Mouse (Mus musculus): ENCODE measurements around the gene Acp2. TPM values are rescaled to one million over a fixed set of nuclear protein-coding genes. Genes with fewer than 3 reads are reported as not detected.
"Not testable (repeated sequence)": the region's sequence is repeated elsewhere in the genome, so short reads cannot be mapped to it uniquely, and the experiment has no call there.

The Acp2 gene
- polyA plus RNA-seq, 1 experiment from 2014 or later, result 26.5 TPM

GRCm38 (mm10) chr2:91237511-91238080 lies 34.9 kb downstream of the Acp2 start:
- Histone ChIP-seq H3K27ac (ENCODE audit: low read length) (peak overlapping the region; percentile 91), H3K4me3 (ENCODE audit: low read depth, low read length) (peak overlapping the region; percentile 55), H3K4me2 (replicated peaks; ENCODE audit: low read depth, low read length) (peak overlapping the region; percentile 62)
- not testable (repeated sequence) for ATAC-seq (ENCODE audit: insufficient number of reproducible peaks, insufficient read depth, low FRiP score, low read depth); H3K4me1 ChIP-seq (ENCODE audit: control insufficient read depth, insufficient read depth, low read length); H3K27me3 ChIP-seq (ENCODE audit: control insufficient read depth, insufficient read depth, low read length); H3K9ac ChIP-seq (replicated peaks; ENCODE audit: low read depth, low read length); H3K9me3 ChIP-seq (ENCODE audit: control insufficient read depth, low read depth, low read length); H3K36me3 ChIP-seq (ENCODE audit: control insufficient read depth, insufficient read depth, low read length)
- 12% methylated on average over 4 of the region's 4 CpGs for WGBS

- H3K4me1 ChIP-seq (ENCODE audit: control insufficient read depth, insufficient read depth, low read length), result no peaks in the 10 kb centered on the region
- ATAC-seq (ENCODE audit: insufficient number of reproducible peaks, insufficient read depth, low FRiP score, low read depth), result no peak
- no peak overlapping the region for H3K27ac ChIP-seq (ENCODE audit: low read length)
- no peak overlapping the region for H3K4me3 ChIP-seq (ENCODE audit: low read depth, low read length)
- H3K9me3 ChIP-seq (ENCODE audit: control insufficient read depth, low read depth, low read length), result no peaks in the 10 kb centered on the region
- no peaks in the 10 kb centered on the region for H3K27me3 ChIP-seq (ENCODE audit: control insufficient read depth, insufficient read depth, low read length)
- H3K9ac ChIP-seq (replicated peaks; ENCODE audit: low read depth, low read length), result no peak overlapping the region
- H3K36me3 ChIP-seq (ENCODE audit: control insufficient read depth, insufficient read depth, low read length), result no peaks in the 10 kb centered on the region
- no peak overlapping the region for H3K4me2 ChIP-seq (replicated peaks; ENCODE audit: low read depth, low read length)
- WGBS, result 60% methylated on average over 5 of the region's 5 CpGs
Measured at GRCm38 (mm10) chr2:91242547-91242946, 39.9 kb downstream of the Acp2 start.

- Histone ChIP-seq H3K27ac (ENCODE audit: low read length) (no peak overlapping the region), H3K9me3 (ENCODE audit: control insufficient read depth, low read depth, low read length) (no peaks in the 10 kb centered on the region), H3K4me1 (ENCODE audit: control insufficient read depth, insufficient read depth, low read length) (no peaks in the 10 kb centered on the region), H3K27me3 (ENCODE audit: control insufficient read depth, insufficient read depth, low read length) (no peaks in the 10 kb centered on the region), H3K9ac (replicated peaks; ENCODE audit: low read depth, low read length) (no peak overlapping the region), H3K36me3 (ENCODE audit: control insufficient read depth, insufficient read depth, low read length) (no peaks in the 10 kb centered on the region), H3K4me2 (replicated peaks; ENCODE audit: low read depth, low read length) (no peak overlapping the region), H3K4me3 (ENCODE audit: low read depth, low read length) (no peak overlapping the region)
- 60% methylated on average over 3 of the region's 3 CpGs for WGBS
- no peak for ATAC-seq (ENCODE audit: insufficient number of reproducible peaks, insufficient read depth, low FRiP score, low read depth)
Measured at GRCm38 (mm10) chr2:91243416-91243815, 40.7 kb downstream of the Acp2 start.

GRCm38 (mm10) chr2:91244557-91245228 lies 42.0 kb downstream of the Acp2 start:
- Histone ChIP-seq H3K4me3 (ENCODE audit: low read depth, low read length) (no peak overlapping the region), H3K36me3 (ENCODE audit: control insufficient read depth, insufficient read depth, low read length) (no peaks in the 10 kb centered on the region), H3K4me1 (ENCODE audit: control insufficient read depth, insufficient read depth, low read length) (no peaks in the 10 kb centered on the region), H3K9ac (replicated peaks; ENCODE audit: low read depth, low read length) (no peak overlapping the region), H3K9me3 (ENCODE audit: control insufficient read depth, low read depth, low read length) (no peaks in the 10 kb centered on the region), H3K27ac (ENCODE audit: low read length) (no peak overlapping the region), H3K4me2 (replicated peaks; ENCODE audit: low read depth, low read length) (no peak overlapping the region), H3K27me3 (ENCODE audit: control insufficient read depth, insufficient read depth, low read length) (no peaks in the 10 kb centered on the region)
- WGBS, result 71% methylated on average over 5 of the region's 5 CpGs
- no peak for ATAC-seq (ENCODE audit: insufficient number of reproducible peaks, insufficient read depth, low FRiP score, low read depth)

- H3K4me3 ChIP-seq (ENCODE audit: low read depth, low read length), result no peak overlapping the region
- H3K9me3 ChIP-seq (ENCODE audit: control insufficient read depth, low read depth, low read length), result no peaks in the 10 kb centered on the region
- H3K27ac ChIP-seq (ENCODE audit: low read length), result no peak overlapping the region
- 78% methylated on average over 4 of the region's 4 CpGs for WGBS
- H3K36me3 ChIP-seq (ENCODE audit: control insufficient read depth, insufficient read depth, low read length), result no peaks in the 10 kb centered on the region
- H3K4me1 ChIP-seq (ENCODE audit: control insufficient read depth, insufficient read depth, low read length), result no peaks in the 10 kb centered on the region
- no peak for ATAC-seq (ENCODE audit: insufficient number of reproducible peaks, insufficient read depth, low FRiP score, low read depth)
- H3K9ac ChIP-seq (replicated peaks; ENCODE audit: low read depth, low read length), result no peak overlapping the region
- no peak overlapping the region for H3K4me2 ChIP-seq (replicated peaks; ENCODE audit: low read depth, low read length)
- H3K27me3 ChIP-seq (ENCODE audit: control insufficient read depth, insufficient read depth, low read length), result no peaks in the 10 kb centered on the region
Measured at GRCm38 (mm10) chr2:91248366-91248765, 45.7 kb downstream of the Acp2 start.

- Histone ChIP-seq H3K36me3 (ENCODE audit: control insufficient read depth, insufficient read depth, low read length) (no peaks in the 10 kb centered on the region), H3K4me1 (ENCODE audit: control insufficient read depth, insufficient read depth, low read length) (peaks cover 5% of the 10 kb centered on the region; the same call in 1 of the 2 replicates), H3K9ac (replicated peaks; ENCODE audit: low read depth, low read length) (no peak overlapping the region), H3K4me2 (replicated peaks; ENCODE audit: low read depth, low read length) (no peak overlapping the region), H3K4me3 (ENCODE audit: low read depth, low read length) (no peak overlapping the region), H3K27ac (ENCODE audit: low read length) (no peak overlapping the region), H3K9me3 (ENCODE audit: control insufficient read depth, low read depth, low read length) (no peaks in the 10 kb centered on the region), H3K27me3 (ENCODE audit: control insufficient read depth, insufficient read depth, low read length) (no peaks in the 10 kb centered on the region; the same call in 1 of the 2 replicates)
- 67% methylated on average over 4 of the region's 4 CpGs for WGBS
- no peak for ATAC-seq (ENCODE audit: insufficient number of reproducible peaks, insufficient read depth, low FRiP score, low read depth)
Measured at GRCm38 (mm10) chr2:91252001-91252400, 49.3 kb downstream of the Acp2 start.

- WGBS, result 52% methylated on average over 4 of the region's 4 CpGs
- H3K4me2 ChIP-seq (replicated peaks; ENCODE audit: low read depth, low read length), result no peak overlapping the region
- ATAC-seq (ENCODE audit: insufficient number of reproducible peaks, insufficient read depth, low FRiP score, low read depth), result no peak
Measured at GRCm38 (mm10) chr2:91252512-91252911, 49.8 kb downstream of the Acp2 start.

GRCm38 (mm10) chr2:91254725-91255380 lies 52.2 kb downstream of the Acp2 start:
- Histone ChIP-seq H3K27me3 (ENCODE audit: control insufficient read depth, insufficient read depth, low read length) (no peaks in the 10 kb centered on the region; the same call in 1 of the 2 replicates), H3K4me1 (ENCODE audit: control insufficient read depth, insufficient read depth, low read length) (peaks cover 15% of the 10 kb centered on the region), H3K9me3 (ENCODE audit: control insufficient read depth, low read depth, low read length) (no peaks in the 10 kb centered on the region), H3K9ac (replicated peaks; ENCODE audit: low read depth, low read length) (no peak overlapping the region), H3K27ac (ENCODE audit: low read length) (no peak overlapping the region), H3K36me3 (ENCODE audit: control insufficient read depth, insufficient read depth, low read length) (no peaks in the 10 kb centered on the region), H3K4me3 (ENCODE audit: low read depth, low read length) (no peak overlapping the region), H3K4me2 (replicated peaks; ENCODE audit: low read depth, low read length) (peak overlapping the region; percentile 69)
- ATAC-seq (ENCODE audit: insufficient number of reproducible peaks, insufficient read depth, low FRiP score, low read depth), result no peak
- WGBS, result 40% methylated on average over 8 of the region's 8 CpGs

More at GRCm38 (mm10) chr2:91252512-91252911, 49.8 kb downstream of the Acp2 start:
- no peaks in the 10 kb centered on the region; the same call in 1 of the 2 replicates for H3K27me3 ChIP-seq (ENCODE audit: control insufficient read depth, insufficient read depth, low read length)
- no peaks in the 10 kb centered on the region for H3K9me3 ChIP-seq (ENCODE audit: control insufficient read depth, low read depth, low read length)
- no peak overlapping the region for H3K27ac ChIP-seq (ENCODE audit: low read length)
- no peak overlapping the region for H3K9ac ChIP-seq (replicated peaks; ENCODE audit: low read depth, low read length)
- H3K4me3 ChIP-seq (ENCODE audit: low read depth, low read length), result no peak overlapping the region
- H3K4me1 ChIP-seq (ENCODE audit: control insufficient read depth, insufficient read depth, low read length), result peaks cover 5% of the 10 kb centered on the region
- H3K36me3 ChIP-seq (ENCODE audit: control insufficient read depth, insufficient read depth, low read length), result no peaks in the 10 kb centered on the region
